Mouse (Mus musculus) brain, embryonic 14.5 days (tissue): ENCODE results near the gene Dpyd.
A peak's percentile ranks its signal among the peaks of the same experiment; 100 is the strongest.

Source experiments
- CTCF ChIP-seq: fragments of 200-500 bp; IDR thresholded peaks from 2 replicates; pipeline ENCODE4 v1.5.1; 2012; ENCODE audit warnings: inconsistent platforms, mild to moderate bottlenecking, moderate library complexity, borderline replicate concordance; ENCODE audit not compliant: insufficient read depth, insufficient read length; ENCODE audit errors: extremely low read depth
- POLR2A ChIP-seq: fragments of 200-500 bp; IDR thresholded peaks from 2 replicates; pipeline ENCODE4 v1.6.1; 2012; ENCODE audit warnings: mild to moderate bottlenecking, inconsistent platforms, borderline replicate concordance; ENCODE audit not compliant: poor library complexity, insufficient read depth, insufficient read length, severe bottlenecking; ENCODE audit errors: extremely low read depth

DNA sequence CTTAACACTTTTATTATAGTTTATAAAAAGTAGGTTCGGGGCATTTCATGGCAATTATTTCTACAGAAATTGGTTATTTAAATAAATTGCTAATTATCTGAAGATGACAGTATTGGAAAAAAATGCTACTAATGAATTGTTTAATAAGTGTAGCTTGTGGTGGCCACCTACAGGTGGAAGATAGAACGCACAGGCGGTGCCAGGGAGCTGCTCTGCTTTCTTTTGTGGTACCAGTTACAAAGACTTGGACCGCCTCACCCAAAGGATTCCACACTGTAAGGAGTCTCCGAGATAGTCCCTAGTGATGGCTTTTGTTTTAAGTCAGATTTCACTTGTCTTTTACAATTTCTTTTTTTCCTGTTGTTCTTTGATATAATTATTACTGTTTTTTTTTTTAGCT lies 694.6 kb downstream of the Dpyd start:
- TF ChIP-seq POLR2A (no peak), CTCF (peak; percentile 65; the same call in 1 of the 2 replicates)
